Mouse (Mus musculus): ENCODE measurements at regions not wholly inside any gene's neighbourhood (a gene's known extent, or its start where the extent isn't known, plus 50 kb on each side); places are given as distances from the start of the nearest gene placed in this dataset.

DNA sequence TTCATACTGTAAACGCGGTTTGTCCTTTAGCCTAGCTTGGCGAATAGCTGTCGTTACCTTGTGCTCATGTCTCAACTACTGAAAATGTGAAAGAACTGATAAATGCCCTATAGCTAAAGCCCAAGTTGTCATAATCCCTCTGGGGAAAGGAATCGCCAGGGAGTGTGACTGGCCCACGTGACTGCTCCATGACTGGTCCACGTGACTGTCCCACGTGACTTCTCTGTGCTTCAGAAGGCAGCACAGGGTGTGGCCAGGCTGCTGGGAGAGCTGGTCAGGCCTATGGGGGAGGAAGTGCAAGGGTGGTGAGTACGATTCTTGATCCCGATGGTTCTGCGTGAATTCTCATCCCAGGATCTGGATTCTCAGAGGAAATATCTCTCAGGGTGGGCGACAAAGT lies 114.4 kb downstream of the Zfp326 start:
- TF ChIP-seq POLR2A (IDR thresholded peaks at IDR 0.05; ENCODE audit: low read depth, low read length), result no peak
- no peak for TF ChIP-seq CTCF (IDR thresholded peaks at IDR 0.05; ENCODE audit: extremely low read depth, insufficient read depth, insufficient read length, insufficient replicate concordance)

All from spleen, adult 2 months (tissue).